Mouse (Mus musculus): ENCODE data around the gene Cdc42bpg.

GRCm38 (mm10) chr19:6307733-6308531 is 1.7 kb downstream of the Cdc42bpg start:
- TF ChIP-seq CTCF (IDR thresholded peaks at IDR 0.05; ENCODE audit: extremely low read depth, insufficient read depth, low read length) = no peak
- no peak for TF ChIP-seq POLR2A (IDR thresholded peaks at IDR 0.05; ENCODE audit: extremely low read depth, insufficient read depth, low read length)
